Mouse (Mus musculus): ENCODE data around the gene Zbtb22. TPM values are rescaled to one million over a fixed set of nuclear protein-coding genes. Genes with fewer than 3 reads are reported as not detected.
A peak's percentile ranks its signal among the peaks of the same experiment; 100 is the strongest.
"Not testable (repeated sequence)": the region's sequence is repeated elsewhere in the genome, so short reads cannot be mapped to it uniquely, and the experiment has no call there.

The Zbtb22 gene
- polyA plus RNA-seq (2015; fragmentation: Nextera tagmentation; extraction: Ambion mirVana), result 17.5 and 19.3 TPM in 2 replicates

- peak within 1 kb of the TSS; percentile 57 for H3K9ac ChIP-seq
- H3K9me3 ChIP-seq (replicated peaks), result no peaks in the 10 kb centered on the region
- no peaks in the 10 kb centered on the region for H3K27me3 ChIP-seq
- peak within 1 kb of the TSS; percentile 62 for H3K4me2 ChIP-seq
- under 1% methylated on average over 34 of the region's 34 CpGs for WGBS
- peaks cover 72% of the 10 kb centered on the region for H3K4me1 ChIP-seq
- peak within 1 kb of the TSS; percentile 64 for H3K4me3 ChIP-seq (replicated peaks)
- peak within 1 kb of the TSS; percentile 92 for H3K27ac ChIP-seq
- H3K36me3 ChIP-seq, result peaks cover 52% of the 10 kb centered on the region
- peak; percentile 92 for ATAC-seq (replicated peaks; ENCODE audit: low FRiP score)
These were observed at the start of gene Zbtb22, which contains the start of gene Tapbp for GRCm38 (mm10) chr17:33915671-33916250. TSS of gene Zbtb22 (plus strand) at chr17:33915904. TSS of gene Tapbp (plus strand) at chr17:33915899.

- not testable (repeated sequence) for H3K9ac ChIP-seq; H3K4me1 ChIP-seq; H3K27ac ChIP-seq; ATAC-seq (replicated peaks; ENCODE audit: low FRiP score); H3K4me2 ChIP-seq; H3K4me3 ChIP-seq (replicated peaks); H3K9me3 ChIP-seq (replicated peaks); H3K27me3 ChIP-seq
- peaks cover 34% of the 10 kb centered on the region for H3K36me3 ChIP-seq
- WGBS, result 82% methylated on average over 7 of the region's 12 CpGs
These were observed 42.2 kb upstream of the Zbtb22 start, which contains the start of gene Gm7029 for GRCm38 (mm10) chr17:33873537-33873936. TSS of gene Gm7029 (plus strand) at chr17:33873837.

DNA sequence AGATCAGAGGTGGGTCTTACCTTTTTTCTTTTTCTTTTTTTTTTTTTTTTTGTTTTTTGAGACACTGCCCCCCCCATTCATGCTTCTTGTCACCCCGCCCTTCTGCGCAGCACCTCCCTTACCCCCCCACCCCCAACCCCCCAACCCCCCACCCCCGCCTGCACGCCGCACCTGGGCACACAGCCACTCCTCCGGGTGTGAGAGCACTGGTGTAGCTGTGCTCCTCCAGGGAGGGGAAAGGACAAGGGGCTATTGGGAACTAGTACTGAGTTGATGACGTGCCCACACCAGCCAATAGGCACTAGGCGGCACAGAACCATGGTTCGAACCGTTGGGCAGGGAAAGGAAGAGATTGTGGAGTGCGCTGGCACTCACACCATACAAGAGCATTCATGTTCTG lies 41.3 kb upstream of the Zbtb22 start:
- H3K4me1 ChIP-seq, result no peaks in the 10 kb centered on the region
- H3K4me3 ChIP-seq (replicated peaks), result no peak overlapping the region
- H3K27ac ChIP-seq, result no peak overlapping the region
- H3K4me2 ChIP-seq, result no peak overlapping the region
- no peak for ATAC-seq (replicated peaks; ENCODE audit: low FRiP score)
- WGBS, result 85% methylated on average over 11 of the region's 11 CpGs
- H3K36me3 ChIP-seq, result peaks cover 43% of the 10 kb centered on the region
- H3K27me3 ChIP-seq, result no peaks in the 10 kb centered on the region
- H3K9me3 ChIP-seq (replicated peaks), result no peaks in the 10 kb centered on the region
- H3K9ac ChIP-seq, result no peak overlapping the region

- H3K36me3 ChIP-seq, result peaks cover 54% of the 10 kb centered on the region
- not testable (repeated sequence) for ATAC-seq (replicated peaks; ENCODE audit: low FRiP score); H3K9me3 ChIP-seq (replicated peaks); H3K9ac ChIP-seq; H3K27me3 ChIP-seq; H3K27ac ChIP-seq; H3K4me3 ChIP-seq (replicated peaks); H3K4me1 ChIP-seq; H3K4me2 ChIP-seq
- WGBS, result 81% methylated on average over 5 of the region's 5 CpGs
These were observed 39.9 kb upstream of the Zbtb22 start for GRCm38 (mm10) chr17:33875797-33876196.

GRCm38 (mm10) chr17:33884320-33884719 lies 31.4 kb upstream of the Zbtb22 start:
- H3K27me3 ChIP-seq; H3K27ac ChIP-seq; H3K9ac ChIP-seq; H3K4me2 ChIP-seq; H3K9me3 ChIP-seq (replicated peaks); H3K4me3 ChIP-seq (replicated peaks); ATAC-seq (replicated peaks; ENCODE audit: low FRiP score): not testable (repeated sequence)
- 92% methylated on average over 10 of the region's 11 CpGs for WGBS
- peaks cover 60% of the 10 kb centered on the region for H3K36me3 ChIP-seq
- H3K4me1 ChIP-seq, result peaks cover 14% of the 10 kb centered on the region

- peak overlapping the region; percentile 63; the same call in 1 of the 2 replicates for H3K4me2 ChIP-seq
- WGBS, result 70% methylated on average over 2 of the region's 2 CpGs
These were observed 27.9 kb upstream of the Zbtb22 start for GRCm38 (mm10) chr17:33887802-33888201.

GRCm38 (mm10) chr17:33888230-33888629 lies 27.5 kb upstream of the Zbtb22 start:
- H3K27ac ChIP-seq; ATAC-seq (replicated peaks; ENCODE audit: low FRiP score); H3K27me3 ChIP-seq; H3K9ac ChIP-seq; H3K9me3 ChIP-seq (replicated peaks): not testable (repeated sequence)
- peak overlapping the region; percentile 63 for H3K4me2 ChIP-seq
- H3K36me3 ChIP-seq, result peaks cover 27% of the 10 kb centered on the region
- peaks cover 18% of the 10 kb centered on the region for H3K4me1 ChIP-seq
- 0 out of 2 replicates have a peak overlapping the region, but pooled peaks have one; percentile 7 for H3K4me3 ChIP-seq (replicated peaks)

More at GRCm38 (mm10) chr17:33887802-33888201, 27.9 kb upstream of the Zbtb22 start:
- H3K9me3 ChIP-seq (replicated peaks); H3K27me3 ChIP-seq; H3K27ac ChIP-seq; H3K9ac ChIP-seq; H3K4me3 ChIP-seq (replicated peaks); ATAC-seq (replicated peaks; ENCODE audit: low FRiP score): not testable (repeated sequence)
- peaks cover 31% of the 10 kb centered on the region for H3K36me3 ChIP-seq
- peaks cover 18% of the 10 kb centered on the region for H3K4me1 ChIP-seq

- H3K4me2 ChIP-seq, result peak overlapping the region; percentile 63
- peak overlapping the region; percentile 71 for H3K4me3 ChIP-seq (replicated peaks)
- not testable (repeated sequence) for H3K9me3 ChIP-seq (replicated peaks); H3K27me3 ChIP-seq; ATAC-seq (replicated peaks; ENCODE audit: low FRiP score)
- peaks cover 16% of the 10 kb centered on the region for H3K36me3 ChIP-seq
- peak overlapping the region; percentile 68 for H3K9ac ChIP-seq
- H3K27ac ChIP-seq, result peak overlapping the region; percentile 78
- H3K4me1 ChIP-seq, result peaks cover 18% of the 10 kb centered on the region
- under 1% methylated on average over 36 of the region's 44 CpGs for WGBS
These were observed 25.7 kb upstream of the Zbtb22 start for GRCm38 (mm10) chr17:33889941-33890532.

DNA sequence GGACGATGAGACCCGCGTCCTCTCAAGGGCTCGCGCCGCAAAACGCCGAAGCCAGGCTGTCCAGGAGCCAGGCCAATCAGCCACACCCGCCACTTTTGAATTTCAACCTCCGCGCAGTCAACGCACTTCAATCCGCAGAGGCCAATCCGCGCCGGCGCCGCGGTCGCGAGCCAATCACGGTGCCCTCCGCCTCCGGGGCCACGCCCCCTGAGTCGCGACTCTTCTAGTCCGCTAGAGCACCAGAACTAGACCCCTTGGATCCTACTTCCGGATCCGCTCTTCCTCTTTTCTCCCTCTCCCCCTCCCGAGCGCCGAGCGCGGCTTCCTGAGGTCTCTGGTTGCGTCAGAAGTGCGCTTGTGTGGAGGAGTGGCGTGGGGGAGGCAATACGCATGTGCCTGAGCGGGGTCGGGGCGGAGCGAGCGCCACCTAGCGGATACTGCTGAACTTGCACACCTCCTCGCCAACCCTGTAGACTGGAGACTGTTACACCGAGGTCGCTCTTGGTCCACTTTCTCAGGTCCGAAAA lies 25.1 kb upstream of the Zbtb22 start, which contains the start of gene Kifc1:
Kifc1 (minus strand) TSS at position 129 of the 527 bp plus-strand sequence.
- WGBS, result under 1% methylated on average over 49 of the region's 49 CpGs
- H3K27ac ChIP-seq, result peak within 1 kb of the TSS; percentile 78
- H3K27me3 ChIP-seq, result no peaks in the 10 kb centered on the region
- H3K9ac ChIP-seq, result peak within 1 kb of the TSS; percentile 68
- ATAC-seq (replicated peaks; ENCODE audit: low FRiP score), result peak; percentile 99
- peaks cover 11% of the 10 kb centered on the region for H3K36me3 ChIP-seq
- no peaks in the 10 kb centered on the region for H3K9me3 ChIP-seq (replicated peaks)
- H3K4me3 ChIP-seq (replicated peaks), result peak within 1 kb of the TSS; percentile 71
- H3K4me2 ChIP-seq, result peak within 1 kb of the TSS; percentile 63
- H3K4me1 ChIP-seq, result peaks cover 18% of the 10 kb centered on the region

- no peaks in the 10 kb centered on the region for H3K27me3 ChIP-seq
- 68% methylated on average over 2 of the region's 2 CpGs for WGBS
- peaks cover 18% of the 10 kb centered on the region for H3K4me1 ChIP-seq
- H3K36me3 ChIP-seq, result peaks cover 3% of the 10 kb centered on the region
- H3K27ac ChIP-seq, result no peak overlapping the region
- no peak overlapping the region for H3K9ac ChIP-seq
- H3K9me3 ChIP-seq (replicated peaks), result no peaks in the 10 kb centered on the region
- no peak overlapping the region for H3K4me2 ChIP-seq
- ATAC-seq (replicated peaks; ENCODE audit: low FRiP score), result no peak
- H3K4me3 ChIP-seq (replicated peaks), result no peak overlapping the region
These were observed 24.3 kb upstream of the Zbtb22 start for GRCm38 (mm10) chr17:33891357-33891756.

DNA sequence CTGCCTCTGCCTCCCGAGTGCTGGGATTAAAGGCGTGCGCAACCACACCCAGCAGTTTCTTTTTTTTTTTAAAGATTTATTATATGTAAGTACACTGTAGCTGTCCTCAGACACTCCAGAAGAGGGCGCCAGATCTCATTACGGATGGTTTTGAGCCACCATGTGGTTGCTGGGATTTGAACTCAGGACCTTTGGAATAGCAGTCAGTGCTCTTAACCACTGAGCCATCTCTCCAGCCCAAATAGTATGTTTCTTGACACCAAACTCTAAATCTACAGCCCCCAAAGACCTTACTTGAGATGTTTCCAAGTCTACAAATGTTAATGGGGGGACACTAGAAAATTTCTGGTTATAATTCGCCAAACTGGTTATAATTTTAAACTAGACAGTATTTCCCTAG lies 23.8 kb upstream of the Zbtb22 start:
- not testable (repeated sequence) for H3K27me3 ChIP-seq; H3K9me3 ChIP-seq (replicated peaks); H3K27ac ChIP-seq; H3K4me2 ChIP-seq; ATAC-seq (replicated peaks; ENCODE audit: low FRiP score); H3K36me3 ChIP-seq; H3K4me3 ChIP-seq (replicated peaks); H3K9ac ChIP-seq
- 75% methylated on average over 6 of the region's 6 CpGs for WGBS
- H3K4me1 ChIP-seq, result peaks cover 18% of the 10 kb centered on the region

DNA sequence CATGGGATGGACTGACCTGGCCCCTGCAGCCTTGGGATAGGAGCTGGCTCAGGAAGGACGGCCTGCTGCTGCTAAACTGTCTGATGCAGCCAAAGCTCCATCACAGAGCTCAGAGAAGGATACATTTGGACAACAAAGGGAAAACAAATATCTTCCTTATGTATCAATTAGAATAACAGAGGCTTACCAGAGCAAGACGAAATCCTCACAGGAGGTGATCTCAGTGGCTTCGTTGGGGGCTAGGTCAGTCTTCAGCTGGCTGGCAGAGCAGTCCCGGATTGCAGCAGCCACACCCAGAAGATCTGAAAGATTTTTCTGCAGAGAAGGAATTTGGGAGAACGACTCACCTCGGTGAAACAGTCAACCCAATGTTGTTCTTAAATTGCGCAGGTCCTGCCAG lies 23.3 kb upstream of the Zbtb22 start:
- 33% methylated on average over 7 of the region's 7 CpGs for WGBS
- Histone ChIP-seq H3K36me3 (no peaks in the 10 kb centered on the region), H3K4me2 (no peak overlapping the region), H3K9ac (no peak overlapping the region), H3K9me3 (replicated peaks) (no peaks in the 10 kb centered on the region), H3K27me3 (no peaks in the 10 kb centered on the region), H3K4me3 (replicated peaks) (no peak overlapping the region), H3K4me1 (peaks cover 18% of the 10 kb centered on the region), H3K27ac (no peak overlapping the region)
- no peak for ATAC-seq (replicated peaks; ENCODE audit: low FRiP score)

All from kidney, embryonic 15.5 days (tissue).